In genomic region chr13:15911263-15911662, GRCm38 (mm10) we compare ENCODE assay signal across 31 mouse cellular contexts.
"Had no signal": no experiment of that assay in that cellular context is flagged by ENCODE, and none has a peak within 500 bp of the region (broad histone marks: within the 10 kb centered on the region; RNA-seq: fewer than 3 reads in every experiment).

No protein-coding gene starts in this region.

- H3K27ac ChIP-seq: limb, embryonic 10.5 days; limb, embryonic 12.5 days; limb, embryonic 13.5 days; limb, embryonic 15.5 days; liver, embryonic 12.5 days; liver, embryonic 13.5 days; liver, embryonic 14.5 days; liver, embryonic 15.5 days; lung, embryonic 15.5 days; macrophage; midbrain, embryonic 10.5 days; midbrain, embryonic 12.5 days; midbrain, embryonic 13.5 days; midbrain, embryonic 15.5 days had no signal

- H3K9ac ChIP-seq: limb, embryonic 12.5 days; limb, embryonic 13.5 days; limb, embryonic 15.5 days; liver, embryonic 12.5 days; liver, embryonic 13.5 days; liver, embryonic 14.5 days; liver, embryonic 15.5 days; liver, postnatal 0 days; lung, embryonic 14.5 days; lung, embryonic 15.5 days; midbrain, embryonic 12.5 days; midbrain, embryonic 13.5 days; midbrain, embryonic 15.5 days had no signal

- H3K36me3 ChIP-seq: limb, embryonic 10.5 days; limb, embryonic 12.5 days; limb, embryonic 13.5 days; limb, embryonic 15.5 days; liver, embryonic 12.5 days; liver, embryonic 13.5 days; liver, embryonic 15.5 days; lung, embryonic 15.5 days; midbrain, embryonic 10.5 days; midbrain, embryonic 12.5 days; midbrain, embryonic 13.5 days; midbrain, embryonic 15.5 days had no signal

- H3K4me2 ChIP-seq: limb, embryonic 12.5 days; limb, embryonic 13.5 days; limb, embryonic 15.5 days; liver, embryonic 11.5 days; liver, embryonic 12.5 days; liver, embryonic 13.5 days; liver, embryonic 15.5 days; lung, embryonic 14.5 days; lung, embryonic 15.5 days; midbrain, embryonic 11.5 days; midbrain, embryonic 12.5 days; midbrain, embryonic 13.5 days; midbrain, embryonic 15.5 days had no signal

- H3K27me3 ChIP-seq: limb, embryonic 12.5 days; limb, embryonic 13.5 days; limb, embryonic 15.5 days; liver, embryonic 12.5 days; liver, embryonic 13.5 days; liver, embryonic 15.5 days; lung, embryonic 15.5 days; megakaryocyte, embryonic 14.5 days; midbrain, embryonic 12.5 days; midbrain, embryonic 13.5 days; midbrain, embryonic 15.5 days had no signal

- H3K9me3 ChIP-seq: limb, embryonic 10.5 days; limb, embryonic 12.5 days; limb, embryonic 13.5 days; limb, embryonic 15.5 days; liver, embryonic 12.5 days; liver, embryonic 13.5 days; liver, embryonic 15.5 days; lung, embryonic 15.5 days; megakaryocyte, embryonic 14.5 days; midbrain, embryonic 10.5 days; midbrain, embryonic 12.5 days; midbrain, embryonic 13.5 days; midbrain, embryonic 15.5 days had no signal

- DNase-seq: left cerebral cortex, postnatal 4 days; liver; liver, embryonic 13.5 days; liver, postnatal 0 days; lung, adult 18-20 months; lung, adult 2 months; lung, embryonic 14.5 days; lung, postnatal 10 days; lung, postnatal 14 days; lung, postnatal 36 days; lung, postnatal 4 days; midbrain, embryonic 14.5 days had no signal

- H3K4me3 ChIP-seq: limb, embryonic 10.5 days; limb, embryonic 12.5 days; limb, embryonic 13.5 days; limb, embryonic 15.5 days; liver, embryonic 12.5 days; liver, embryonic 13.5 days; liver, embryonic 15.5 days; lung, embryonic 15.5 days; megakaryocyte, embryonic 14.5 days; midbrain, embryonic 10.5 days; midbrain, embryonic 12.5 days; midbrain, embryonic 13.5 days; midbrain, embryonic 15.5 days; myocyte had no signal

- ATAC-seq: liver, embryonic 12.5 days; liver, postnatal 0 days; lung, postnatal 0 days; midbrain, embryonic 13.5 days; midbrain, embryonic 15.5 days; midbrain, embryonic 16.5 days had no signal

- H3K4me1 ChIP-seq: limb, embryonic 10.5 days; limb, embryonic 12.5 days; limb, embryonic 13.5 days; limb, embryonic 15.5 days; liver, embryonic 12.5 days; liver, embryonic 13.5 days; liver, embryonic 15.5 days; lung, embryonic 15.5 days; megakaryocyte, embryonic 14.5 days; midbrain, embryonic 10.5 days; midbrain, embryonic 12.5 days; midbrain, embryonic 13.5 days; midbrain, embryonic 15.5 days had no signal
